Mouse (Mus musculus) stomach, postnatal 0 days (tissue): ENCODE measurements around the gene Gucy1b1.

Experiments
- CTCF ChIP-seq: IDR thresholded peaks from 2 replicates; pipeline ENCODE4 v1.5.1; 2016; ENCODE audit warnings: antibody characterized with exemption, low read depth, mild to moderate bottlenecking, moderate library complexity
- EP300 ChIP-seq: optimal IDR thresholded peaks from 2 replicates; pipeline ENCODE3; 2016; ENCODE audit warnings: antibody characterized with exemption

- TF ChIP-seq CTCF (no peak), EP300 (no peak)
Measured at GRCm38 (mm10) chr3:82112439-82112838, 38.0 kb upstream of the Gucy1b1 start.
